Mouse (Mus musculus) urinary bladder, adult 2 months (tissue): ENCODE data around the gene Pcare. TPM values are rescaled to one million over a fixed set of nuclear protein-coding genes. Genes with fewer than 3 reads are reported as not detected.

Source experiments
- DNase-seq: peaks from one replicate; pipeline ENCODE4 v3.0.0; 2022; ENCODE audit warnings: low spot score
- polyA plus RNA-seq: library from polyadenylated mRNA; depleted of rRNA; stranded (reverse); fragments of >200 nt; gene quantifications from 2 replicates; pipeline ENCODE4 v1.2.3, GENCODE M21; 2012; rRNA removed

The Pcare gene
- polyA plus RNA-seq, 1 experiment = not detected

DNA sequence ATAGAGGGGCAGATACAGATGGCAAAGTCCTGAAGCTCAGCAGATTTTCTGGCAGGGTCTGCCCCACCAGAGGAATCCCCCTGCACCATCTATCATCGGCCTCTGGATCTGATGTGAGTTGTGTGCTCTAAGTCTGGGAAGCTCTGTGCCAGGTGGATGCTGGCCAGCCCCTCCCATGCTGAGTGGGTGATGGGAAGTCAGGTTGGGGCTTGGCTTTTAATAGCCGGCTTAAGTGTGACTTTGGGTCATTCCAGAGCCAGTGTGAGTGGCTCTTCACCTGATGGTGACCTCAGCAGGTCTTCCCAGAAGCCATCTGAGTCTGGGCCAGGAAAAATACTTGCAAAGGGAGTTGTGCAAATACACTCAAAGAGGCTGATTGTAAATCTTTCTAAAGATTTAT, 22.0 kb downstream of the Pcare start:
- DNase-seq = no peak

DNA sequence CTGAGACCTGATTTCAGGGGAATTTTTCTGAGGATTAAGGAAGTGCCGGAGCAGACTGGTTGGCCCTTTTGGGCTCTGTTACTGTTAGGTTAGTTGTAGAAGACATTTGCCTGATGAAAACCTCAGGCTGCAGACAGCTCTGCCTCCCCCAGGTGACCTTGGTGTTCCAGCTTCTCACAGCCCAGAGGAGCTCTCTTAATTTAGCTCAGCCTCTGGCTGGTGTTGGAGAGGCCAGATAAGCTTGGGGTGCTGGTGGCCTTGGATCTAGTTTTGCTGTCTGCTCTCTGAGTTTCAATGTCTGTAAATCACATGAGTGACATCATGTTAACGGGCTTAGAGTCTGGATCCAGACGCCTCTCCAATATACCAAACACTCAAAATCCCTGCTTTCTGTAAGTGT, 31.7 kb downstream of the Pcare start:
- no peak for DNase-seq

DNA sequence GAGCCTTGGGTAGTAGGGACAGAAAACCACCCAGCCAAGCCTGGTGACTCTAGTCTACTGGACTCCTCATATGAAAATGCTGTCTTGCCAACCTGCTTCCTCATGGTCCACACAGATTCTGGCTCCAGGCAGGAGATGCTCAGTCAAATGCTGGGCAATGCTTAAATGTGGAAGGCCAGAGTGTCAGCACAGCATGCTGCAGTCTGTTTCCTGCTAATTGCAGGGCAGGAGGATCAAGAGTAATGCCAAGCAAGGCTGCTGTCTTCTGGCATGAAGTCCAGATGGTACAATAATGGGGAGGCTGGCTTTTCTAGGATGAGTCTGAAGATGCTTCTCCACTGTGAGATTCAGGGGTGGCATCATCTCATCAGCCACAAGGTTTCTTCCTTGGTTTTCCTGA, 32.3 kb downstream of the Pcare start:
- no peak for DNase-seq

DNA sequence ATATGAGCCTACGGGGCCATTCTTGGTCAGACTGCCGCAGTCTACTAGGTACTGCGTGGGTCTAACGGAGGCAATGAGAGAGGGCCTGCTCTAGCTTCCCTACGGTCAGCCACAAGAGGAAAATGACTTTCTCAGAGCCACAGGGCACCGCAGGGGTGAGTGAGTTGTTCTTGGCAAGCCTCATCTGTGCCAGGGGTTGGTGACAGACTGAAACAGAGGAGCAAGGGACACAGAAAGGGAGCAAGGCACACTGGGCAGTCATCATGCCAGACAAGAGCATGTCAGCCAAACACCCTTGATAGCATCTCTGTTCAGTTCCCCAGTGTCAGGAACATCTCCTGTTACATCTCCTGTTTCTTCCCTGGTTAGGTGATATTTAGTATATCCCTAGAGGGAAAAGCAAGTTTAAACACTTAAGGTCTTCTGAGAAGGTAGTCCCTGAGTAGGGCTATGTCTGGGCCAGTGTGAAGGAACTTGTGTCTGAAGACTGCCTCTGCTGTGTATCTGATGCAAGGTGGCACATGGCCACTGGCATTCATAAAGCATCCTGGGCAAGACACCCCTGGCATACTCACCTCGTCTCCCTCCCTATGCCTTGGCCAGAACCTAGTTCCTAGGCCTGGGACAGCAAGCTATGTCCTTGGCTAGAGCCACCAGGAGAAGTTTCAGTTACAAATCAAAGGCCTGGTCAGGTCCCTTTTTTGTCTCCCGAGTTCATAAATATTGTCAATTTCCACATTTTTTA, 34.6 kb downstream of the Pcare start:
- DNase-seq = no peak

DNA sequence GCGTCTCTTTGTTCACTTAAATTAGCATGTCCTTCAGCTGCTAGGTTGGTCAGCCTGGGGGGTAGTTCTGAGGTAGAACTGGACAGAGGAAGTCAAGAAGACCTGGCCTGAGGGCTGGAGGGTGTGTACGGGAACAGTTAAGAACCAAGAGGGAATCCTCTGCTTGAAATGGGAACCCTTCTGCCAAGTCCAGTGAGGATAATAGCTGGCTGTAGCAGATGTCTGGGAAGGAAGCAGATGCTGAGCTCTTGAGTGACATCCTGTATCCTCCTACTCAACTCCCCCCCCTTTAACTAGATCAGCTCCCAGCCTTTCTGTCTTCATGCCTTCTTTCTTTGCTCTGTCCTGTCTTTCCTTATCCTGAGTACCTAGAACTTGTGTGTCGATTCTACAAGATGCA, 37.7 kb downstream of the Pcare start:
- no peak for DNase-seq

DNA sequence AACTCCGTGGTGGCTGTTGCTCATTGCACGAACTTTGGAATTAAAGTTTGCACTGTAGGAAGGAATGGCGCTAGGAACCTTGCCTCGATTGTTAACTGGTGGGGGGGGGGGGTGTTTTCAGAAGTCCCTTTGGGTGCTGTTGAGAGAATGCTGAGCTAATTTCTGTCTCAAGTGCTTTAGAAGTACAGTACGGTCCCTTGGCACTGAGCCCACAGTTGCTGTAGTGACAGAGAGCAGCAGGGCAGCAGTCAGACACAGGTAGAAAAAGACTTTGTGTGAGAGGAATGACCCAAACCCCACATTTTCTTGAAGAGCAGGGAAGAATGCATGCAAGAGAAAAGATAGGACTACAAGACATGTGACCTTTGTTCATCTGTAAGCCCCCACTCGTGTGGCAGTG, 40.4 kb downstream of the Pcare start:
- DNase-seq = no peak

DNA sequence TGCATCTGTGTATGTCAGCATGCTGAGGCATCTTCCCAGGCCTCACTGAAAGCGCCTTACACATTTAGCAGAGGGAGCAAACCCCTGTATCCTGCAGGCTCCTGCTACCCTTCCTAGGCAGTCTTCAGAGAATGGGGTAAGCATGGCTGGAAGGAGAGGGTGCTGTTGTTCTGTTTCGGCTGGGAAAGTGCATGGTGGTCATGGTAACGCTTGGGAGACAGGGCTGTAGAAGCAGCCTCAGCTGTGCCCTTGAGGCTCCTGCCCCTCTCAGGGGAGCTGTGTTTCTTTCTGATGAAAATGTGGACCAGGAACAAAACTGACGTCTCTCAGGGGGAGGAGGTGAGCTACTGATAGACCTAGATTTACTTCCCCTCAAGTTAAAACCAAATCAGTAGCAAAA, 45.0 kb downstream of the Pcare start:
- no peak for DNase-seq

DNA sequence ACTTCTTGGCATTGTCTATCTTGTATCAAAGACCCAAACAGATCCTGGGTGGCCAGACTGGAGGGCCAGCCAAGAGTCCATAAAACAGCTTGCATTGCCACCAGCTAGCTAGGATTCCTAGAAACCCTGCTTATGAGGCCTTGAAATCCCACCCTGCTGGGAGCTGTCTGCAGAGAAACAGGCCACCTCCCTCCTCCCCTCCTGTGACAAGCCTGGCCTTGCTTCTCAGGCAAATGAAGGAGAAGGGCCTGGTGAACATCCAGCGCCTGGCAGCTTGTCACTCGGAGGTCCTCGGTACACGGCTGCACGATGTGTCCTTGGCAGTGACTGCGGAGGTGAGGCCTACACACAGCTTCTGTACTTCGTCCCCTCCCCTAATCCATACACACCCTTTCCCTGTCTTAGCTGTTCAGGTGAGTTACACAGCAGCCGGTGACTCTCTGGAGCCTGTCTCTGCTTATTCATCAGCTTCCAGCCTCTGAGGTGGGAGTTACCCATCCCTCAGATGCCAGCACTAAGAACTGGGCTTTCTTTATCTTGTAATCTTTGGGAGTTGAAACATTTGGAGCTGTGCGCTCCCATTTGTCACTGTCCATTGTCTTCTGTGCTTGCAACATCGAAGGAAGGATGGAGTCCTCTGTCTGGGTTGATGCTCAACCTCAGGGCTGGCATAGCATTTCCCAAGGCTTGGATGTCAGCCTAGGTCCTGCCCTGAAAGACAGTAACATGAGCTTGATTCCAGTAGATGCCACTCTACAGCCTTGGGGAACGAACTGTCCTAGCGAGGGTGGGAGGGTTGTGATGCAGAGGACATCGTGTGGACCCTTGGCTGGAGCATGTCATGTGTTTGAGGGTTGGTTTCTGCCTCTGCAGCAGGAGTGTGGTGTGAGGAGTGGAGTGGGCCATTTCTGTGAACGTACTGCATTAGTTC, 46.9 kb downstream of the Pcare start:
- DNase-seq = no peak

DNA sequence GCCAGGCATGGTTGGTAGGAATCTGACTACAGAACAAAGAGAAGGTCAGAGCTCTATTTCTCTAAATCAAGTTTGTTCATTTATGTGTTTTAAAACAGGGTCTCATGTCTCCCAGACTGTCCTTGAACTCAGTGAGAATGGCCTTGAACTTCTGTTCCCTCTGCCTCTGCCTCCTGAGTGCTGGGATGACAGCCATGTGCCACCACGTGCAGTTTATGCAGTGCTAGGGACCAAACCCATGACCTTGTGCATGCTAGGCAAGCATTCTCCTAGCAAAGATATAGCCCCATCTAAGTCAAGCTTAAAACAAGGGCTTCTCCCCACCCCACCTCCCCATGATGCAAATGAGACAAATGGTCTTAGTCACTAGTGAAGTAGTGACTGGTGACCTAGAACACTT, 47.6 kb downstream of the Pcare start:
- DNase-seq = no peak

DNA sequence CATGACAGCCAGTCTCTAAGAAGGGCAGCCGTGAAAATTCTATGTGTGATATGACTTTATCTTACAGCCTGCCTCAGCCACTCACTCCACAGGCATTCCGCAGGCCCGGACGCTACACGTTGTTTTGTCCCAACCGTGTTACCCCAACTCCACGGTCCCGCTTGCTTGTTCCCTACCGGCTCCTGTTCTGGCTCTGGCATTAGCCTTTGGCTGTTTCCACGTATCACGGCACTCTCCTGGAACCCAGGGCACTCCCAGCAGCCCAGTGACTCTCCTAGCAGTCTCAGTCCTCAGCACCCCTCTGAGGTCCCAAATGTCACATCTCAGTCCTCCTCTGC, 54.1 kb downstream of the Pcare start:
- DNase-seq = no peak

DNA sequence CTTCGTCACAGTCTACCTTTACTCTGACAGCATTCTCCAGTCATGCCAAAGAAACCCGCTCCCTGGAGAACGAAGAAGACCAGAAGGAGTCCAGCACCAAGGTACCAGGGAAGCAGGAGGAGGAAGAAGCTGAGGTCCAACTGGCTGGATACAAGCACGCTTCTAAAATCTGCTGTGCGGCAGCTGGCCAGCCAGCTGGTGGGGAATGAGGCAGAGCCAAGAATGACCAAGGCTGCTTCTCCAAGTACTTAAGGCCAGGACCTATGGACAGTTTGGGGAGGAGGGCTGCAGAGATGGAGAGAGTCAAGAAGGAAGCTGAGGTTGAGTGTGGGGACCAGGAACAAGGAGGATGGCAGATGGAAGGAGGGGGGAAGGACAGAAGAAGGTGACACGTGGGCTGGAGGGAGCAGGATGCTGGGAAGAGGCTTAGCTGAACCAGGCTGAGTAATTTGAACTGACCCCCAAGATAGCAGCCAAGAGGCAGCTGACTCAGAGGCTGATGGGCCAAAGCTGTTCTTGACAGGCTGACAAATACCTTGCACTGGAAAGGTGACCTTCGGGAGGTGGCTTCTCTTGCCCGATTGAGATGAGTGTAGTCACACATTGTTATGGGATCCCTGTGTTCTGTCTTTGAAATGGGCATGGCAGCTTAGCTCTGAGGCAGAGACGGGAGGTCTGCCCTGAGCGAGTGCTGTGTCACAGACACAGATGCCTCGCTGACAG, 54.6 kb downstream of the Pcare start:
- no peak for DNase-seq

DNA sequence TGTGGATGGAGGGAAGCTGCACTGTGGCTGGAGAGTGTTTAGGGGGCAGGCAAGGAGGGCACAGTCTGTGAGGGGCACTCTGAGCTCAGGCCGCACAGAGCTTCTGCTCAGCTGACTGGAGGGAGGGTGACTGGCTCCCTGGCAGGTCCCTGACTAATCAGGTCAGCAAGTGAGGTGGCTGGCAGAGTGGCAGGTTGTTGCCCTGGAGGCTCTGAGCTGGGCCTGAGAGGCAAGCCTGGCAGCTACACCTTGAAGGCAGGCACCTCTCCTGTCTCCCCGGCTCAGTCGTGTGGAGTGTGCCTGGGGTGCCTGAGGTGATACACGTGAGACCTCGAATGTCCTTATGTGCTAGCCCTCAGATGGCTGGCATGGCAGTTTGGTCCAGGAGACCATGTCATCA, 56.3 kb downstream of the Pcare start:
- no peak for DNase-seq

DNA sequence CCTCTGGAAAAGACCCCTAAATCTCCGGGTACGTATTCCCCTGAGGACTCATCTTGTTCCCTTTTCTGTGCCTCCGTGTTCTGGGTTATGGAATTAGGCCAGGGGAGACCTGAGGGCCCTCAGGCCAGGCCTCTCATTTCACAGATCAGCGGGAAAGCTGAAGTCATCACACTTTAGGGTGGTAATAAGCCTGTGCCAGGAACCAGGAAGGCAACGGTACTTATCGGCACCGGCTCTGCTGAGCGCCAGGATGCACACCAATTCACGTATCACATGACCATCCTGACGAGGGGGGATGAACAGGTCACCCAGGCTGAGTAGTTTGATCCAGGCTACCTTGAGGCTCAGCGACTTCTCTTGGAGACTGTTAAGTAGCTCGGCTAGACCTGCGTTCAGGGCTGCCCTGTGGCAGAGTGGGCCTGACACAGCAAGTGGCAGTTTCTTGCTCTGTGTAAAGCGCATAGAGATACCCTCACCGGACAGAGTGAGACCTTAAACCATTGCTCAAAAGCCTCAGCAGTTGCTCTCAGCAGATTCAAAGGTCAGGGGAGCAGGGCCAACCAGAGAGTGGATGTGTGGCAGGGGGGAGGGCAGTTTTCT, 56.9 kb downstream of the Pcare start:
- no peak for DNase-seq

DNA sequence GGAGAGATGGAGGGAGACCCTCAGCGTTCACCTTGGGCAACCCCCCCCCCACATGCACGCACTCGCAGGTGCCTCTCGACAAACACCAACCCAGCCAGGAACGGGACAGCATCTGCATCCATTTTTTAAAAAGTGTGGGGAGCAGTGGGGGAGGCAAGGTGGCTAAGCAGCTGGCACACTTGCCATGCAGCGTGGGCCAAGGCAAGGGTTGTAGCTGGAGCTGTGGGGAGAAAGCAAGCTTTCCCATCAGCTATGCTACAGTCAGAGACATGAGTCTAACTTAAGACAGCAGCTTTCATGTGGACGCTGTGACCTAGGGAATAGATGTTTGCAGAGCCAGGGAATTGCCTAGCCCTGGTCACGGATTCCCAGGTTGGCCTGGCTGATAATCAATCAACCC, 57.5 kb downstream of the Pcare start:
- DNase-seq = no peak

DNA sequence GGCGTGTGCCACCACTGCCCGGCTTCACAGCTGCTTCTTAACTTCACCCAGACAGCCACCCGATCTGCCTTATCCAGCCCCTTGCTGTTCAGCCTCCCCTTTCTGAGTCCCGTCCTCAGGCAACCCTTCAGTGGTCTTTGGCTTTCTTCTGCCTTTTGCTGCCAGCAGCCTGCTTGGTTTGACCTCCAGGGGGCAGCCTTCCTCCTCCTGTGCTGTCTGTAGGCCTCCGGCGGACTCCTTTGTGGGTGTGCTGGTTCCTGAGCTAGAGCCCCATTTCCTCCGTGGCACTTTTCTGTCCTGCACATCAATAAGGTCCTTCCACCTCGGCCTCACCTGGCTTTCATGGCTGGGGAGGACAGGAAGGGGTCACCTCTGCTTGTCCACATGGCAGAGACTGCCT, 58.9 kb downstream of the Pcare start:
- DNase-seq = no peak

Other genes with a start within 250 kb of the Pcare start
- 0.96 and 1.1 TPM in 2 replicates for gene Ndc80, start 226.0 kb downstream of the Pcare start, polyA plus RNA-seq
- 0.35 and 0.76 TPM in 2 replicates for gene Spdya, start 200.8 kb downstream of the Pcare start, polyA plus RNA-seq
- gene Wdr43, start 137.0 kb downstream of the Pcare start, polyA plus RNA-seq = 23.5 and 29.3 TPM in 2 replicates
- gene Togaram2, start 79.6 kb downstream of the Pcare start, polyA plus RNA-seq = 0.33 and 0.34 TPM in 2 replicates
- 17.5 and 18.9 TPM in 2 replicates for gene Clip4, start 15.6 kb upstream of the Pcare start, polyA plus RNA-seq